In the genomic region with DNA sequence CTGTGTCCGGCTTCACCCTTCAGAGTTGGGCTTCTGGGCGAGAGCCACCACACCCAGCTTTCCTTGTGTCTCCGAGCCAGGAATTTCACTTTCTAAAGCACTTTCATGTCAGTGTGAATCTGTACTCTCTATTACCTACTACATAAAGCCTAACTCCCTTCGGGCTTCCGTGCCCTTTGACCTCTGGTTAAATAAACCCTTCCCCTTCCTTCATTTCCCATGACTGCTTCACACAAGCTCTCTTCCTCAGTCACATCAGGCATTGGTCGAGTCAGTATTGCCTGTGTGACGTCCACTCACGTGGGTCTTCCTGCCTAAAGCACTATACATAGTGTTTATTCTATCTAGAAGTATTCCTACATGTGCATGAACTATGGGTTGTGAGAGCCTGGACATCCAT, we compare ENCODE assay signal across 17 mouse cellular contexts.
DNase-seq lines count a peak whose midpoint lies in the region; ATAC-seq and TF ChIP-seq lines count a peak whose summit lies in the region.
"Had no signal": no experiment of that assay in that cellular context is flagged by ENCODE, and none has a peak within 500 bp of the region (broad histone marks: within the 10 kb centered on the region; RNA-seq: fewer than 3 reads in every experiment).

No protein-coding gene starts in this region.

- no peak for TF ChIP-seq CTCF in hindbrain, postnatal 0 days (IDR thresholded peaks at IDR 0.05; ENCODE audit: low read depth)
- TF ChIP-seq CTCF in liver, postnatal 0 days (IDR thresholded peaks at IDR 0.05; ENCODE audit: low read depth): no peak

- no peak overlapping the region for H3K4me3 ChIP-seq in hindbrain, postnatal 0 days (ENCODE audit: low read length)
- no peak overlapping the region for H3K4me3 ChIP-seq in hindbrain, embryonic 16.5 days (ENCODE audit: low read length)
- no peak overlapping the region for H3K4me3 ChIP-seq in embryonic facial prominence, embryonic 15.5 days (replicated peaks)
- 0 out of 2 replicates have a peak overlapping the region, but pooled peaks have one; percentile 17 for H3K4me3 ChIP-seq in liver, postnatal 0 days (ENCODE audit: low read depth, low read length)
- H3K4me3 ChIP-seq: forebrain, embryonic 15.5 days; hindbrain, embryonic 15.5 days; limb, embryonic 10.5 days; midbrain, embryonic 12.5 days had no signal

- H3K27ac ChIP-seq in hindbrain, postnatal 0 days: peak overlapping the region; percentile 57; the same call in 1 of the 2 replicates
- H3K27ac ChIP-seq in hindbrain, embryonic 16.5 days (ENCODE audit: low read depth, low read length): no peak overlapping the region
- peak overlapping the region; percentile 39; the same call in 1 of the 2 replicates for H3K27ac ChIP-seq in embryonic facial prominence, embryonic 15.5 days (replicated peaks)
- peak overlapping the region; percentile 86 for H3K27ac ChIP-seq in liver, postnatal 0 days (ENCODE audit: low read depth)
- H3K27ac ChIP-seq: forebrain, embryonic 15.5 days; limb, embryonic 10.5 days; midbrain, embryonic 12.5 days had no signal

- H3K36me3 ChIP-seq in hindbrain, postnatal 0 days (ENCODE audit: insufficient read depth, low read length): no peaks in the 10 kb centered on the region
- no peaks in the 10 kb centered on the region for H3K36me3 ChIP-seq in hindbrain, embryonic 16.5 days (ENCODE audit: control insufficient read depth, insufficient read depth, low read length)
- no peaks in the 10 kb centered on the region for H3K36me3 ChIP-seq in embryonic facial prominence, embryonic 15.5 days
- no peaks in the 10 kb centered on the region for H3K36me3 ChIP-seq in liver, postnatal 0 days (replicated peaks; ENCODE audit: insufficient read depth, low read length)
- H3K36me3 ChIP-seq: forebrain, embryonic 15.5 days; G1E; hindbrain, embryonic 15.5 days; limb, embryonic 10.5 days; midbrain, embryonic 12.5 days had no signal

- no peaks in the 10 kb centered on the region for H3K9me3 ChIP-seq in hindbrain, postnatal 0 days (ENCODE audit: low read length)
- no peaks in the 10 kb centered on the region for H3K9me3 ChIP-seq in hindbrain, embryonic 16.5 days (ENCODE audit: control insufficient read depth, low read length)
- H3K9me3 ChIP-seq in embryonic facial prominence, embryonic 15.5 days (replicated peaks): no peaks in the 10 kb centered on the region
- H3K9me3 ChIP-seq in liver, postnatal 0 days (ENCODE audit: low read length): no peaks in the 10 kb centered on the region
- H3K9me3 ChIP-seq: forebrain, embryonic 15.5 days; hindbrain, embryonic 15.5 days; limb, embryonic 10.5 days; midbrain, embryonic 12.5 days had no signal

- 0 out of 2 replicates have a peak, but pooled peaks cover 4% of the 10 kb centered on the region for H3K4me1 ChIP-seq in hindbrain, postnatal 0 days (ENCODE audit: insufficient read depth, low read length)
- peaks cover 2% of the 10 kb centered on the region for H3K4me1 ChIP-seq in hindbrain, embryonic 16.5 days (ENCODE audit: control insufficient read depth, insufficient read depth, low read depth, low read length)
- peaks cover 19% of the 10 kb centered on the region for H3K4me1 ChIP-seq in embryonic facial prominence, embryonic 15.5 days
- H3K4me1 ChIP-seq in liver, postnatal 0 days (ENCODE audit: insufficient read depth): peaks cover 14% of the 10 kb centered on the region

- no peak for ATAC-seq in hindbrain, postnatal 0 days
- ATAC-seq in hindbrain, embryonic 16.5 days: no peak
- ATAC-seq in embryonic facial prominence, embryonic 15.5 days (ENCODE audit: insufficient number of reproducible peaks, low FRiP score, low TSS enrichment, low read depth): no peak
- ATAC-seq in liver, postnatal 0 days: peak; percentile 64
- ATAC-seq: forebrain, embryonic 15.5 days had no signal

- H3K4me2 ChIP-seq in hindbrain, postnatal 0 days (ENCODE audit: low read depth, low read length): no peak overlapping the region
- no peak overlapping the region for H3K4me2 ChIP-seq in hindbrain, embryonic 16.5 days (ENCODE audit: low read length)
- H3K4me2 ChIP-seq in embryonic facial prominence, embryonic 15.5 days (replicated peaks): no peak overlapping the region
- peak overlapping the region; percentile 57 for H3K4me2 ChIP-seq in liver, postnatal 0 days (ENCODE audit: low read depth, low read length)
- H3K4me2 ChIP-seq: forebrain, embryonic 15.5 days; hindbrain, embryonic 15.5 days; midbrain, embryonic 12.5 days had no signal

- no peak for TF ChIP-seq EP300 in liver, postnatal 0 days (IDR thresholded peaks at IDR 0.05; ENCODE audit: low read depth)

- no peaks in the 10 kb centered on the region for H3K27me3 ChIP-seq in hindbrain, postnatal 0 days (ENCODE audit: insufficient read depth, low read length)
- H3K27me3 ChIP-seq in hindbrain, embryonic 16.5 days (replicated peaks; ENCODE audit: control insufficient read depth, insufficient read depth, low read length): no peaks in the 10 kb centered on the region
- H3K27me3 ChIP-seq in embryonic facial prominence, embryonic 15.5 days: no peaks in the 10 kb centered on the region
- no peaks in the 10 kb centered on the region for H3K27me3 ChIP-seq in liver, postnatal 0 days (ENCODE audit: insufficient read depth, low read length)
- H3K27me3 ChIP-seq: forebrain, embryonic 15.5 days; hindbrain, embryonic 15.5 days; midbrain, embryonic 12.5 days had no signal

- WGBS in hindbrain, postnatal 0 days: 40% methylated on average over 8 of the region's 8 CpGs
- 35% methylated on average over 8 of the region's 8 CpGs for WGBS in hindbrain, embryonic 16.5 days
- WGBS in embryonic facial prominence, embryonic 15.5 days: 52% methylated on average over 8 of the region's 8 CpGs
- 52% methylated on average over 8 of the region's 8 CpGs for WGBS in liver, postnatal 0 days (ENCODE audit: insufficient replicate concordance)

- no peak overlapping the region for H3K9ac ChIP-seq in hindbrain, postnatal 0 days (replicated peaks; ENCODE audit: low read length)
- H3K9ac ChIP-seq in hindbrain, embryonic 16.5 days (ENCODE audit: low read depth, low read length): no peak overlapping the region
- no peak overlapping the region for H3K9ac ChIP-seq in embryonic facial prominence, embryonic 15.5 days
- H3K9ac ChIP-seq in liver, postnatal 0 days (replicated peaks): peak overlapping the region; percentile 41; the same call in 1 of the 2 replicates
- H3K9ac ChIP-seq: forebrain, embryonic 15.5 days; hindbrain, embryonic 15.5 days; midbrain, embryonic 12.5 days had no signal

- intact Hi-C loops in left cerebral cortex, postnatal 10 days (cut with DNase I): no loop called here

- no peak for DNase-seq in hindbrain, postnatal 0 days (ENCODE audit: low spot score)
- DNase-seq in R1 (ENCODE audit: low read depth, low spot score): peak; percentile 62
- DNase-seq in liver, postnatal 0 days: no peak
- DNase-seq in thymus, postnatal 36 days: no peak
- DNase-seq in left cerebral cortex, postnatal 10 days (ENCODE audit: extremely low spot score in 1 of 2, low spot score in 2 of 2): no peak
- no peak for DNase-seq in left cerebral cortex, adult 11 months (ENCODE audit: low spot score)
- DNase-seq: B cell, adult 2 months; cerebellum, adult 11 months; gastrocnemius, postnatal 36 days; lung, postnatal 14 days had no signal
